Mouse (Mus musculus) neural tube, embryonic 15.5 days (tissue): ENCODE measurements around the gene Snx10. TPM values are rescaled to one million over a fixed set of nuclear protein-coding genes. Genes with fewer than 3 reads are reported as not detected.

ENCODE experiments used
- ATAC-seq: fragments of 200-750 bp; cut with Nextera tagmentation; 2 replicates; pipeline ENCODE4 v1.8.0; 2017; ENCODE audit warnings: mild to moderate bottlenecking, moderate TSS enrichment, moderate library complexity; ENCODE audit not compliant: low FRiP score
- H3K27ac ChIP-seq: fragments of 300-500 bp; sonication (generic); replicated peaks from 2 replicates; pipeline ENCODE4 v1.5.1; 2015; ENCODE audit warnings: mild to moderate bottlenecking, inconsistent platforms
- H3K27me3 ChIP-seq: fragments of 300-500 bp; sonication (generic); replicated peaks from 2 replicates; pipeline ENCODE4 v1.6.1; 2015; ENCODE audit warnings: inconsistent platforms
- H3K36me3 ChIP-seq: fragments of 300-500 bp; sonication (generic); 2 replicates; pipeline ENCODE4 v1.6.1; 2015; ENCODE audit warnings: inconsistent platforms
- H3K4me1 ChIP-seq: fragments of 300-500 bp; sonication (generic); 2 replicates; pipeline ENCODE4 v1.6.1; 2015; ENCODE audit warnings: inconsistent platforms
- H3K4me2 ChIP-seq: fragments of 300-500 bp; sonication (generic); 2 replicates; pipeline ENCODE4 v1.6.1; 2015; ENCODE audit warnings: inconsistent platforms, mild to moderate bottlenecking, moderate library complexity
- H3K4me3 ChIP-seq: fragments of 300-500 bp; sonication (generic); replicated peaks from 2 replicates; pipeline ENCODE4 v1.5.1; 2015; ENCODE audit warnings: mild to moderate bottlenecking, inconsistent platforms
- H3K9ac ChIP-seq: fragments of 300-500 bp; sonication (generic); replicated peaks from 2 replicates; pipeline ENCODE4 v1.6.1; 2015; ENCODE audit warnings: mild to moderate bottlenecking, inconsistent platforms
- H3K9me3 ChIP-seq: fragments of 300-500 bp; sonication (generic); replicated peaks from 2 replicates; pipeline ENCODE4 v1.6.1; 2016; ENCODE audit warnings: inconsistent platforms
- WGBS: fragments of 180-500 bp; shearing (Covaris S2); methylation state at CpG from one replicate; pipeline ENCODE4 v1.1.7; 2015; ENCODE audit warnings: mixed read lengths; 5-methylcytosine and 5-hydroxymethylcytosine counted together
- microRNA-seq: library from miRNA; unstranded; fragments of <30 nt; microRNA quantifications from one replicate; pipeline ENCODE4, GENCODE M21; 2017
- polyA plus RNA-seq: library from polyadenylated mRNA; unstranded; fragments of >200 nt; fragmentation: Nextera tagmentation; extraction: Ambion mirVana; gene quantifications from 2 replicates; pipeline ENCODE4 v1.2.1, GENCODE M21; 2015

Snx10 gene
- polyA plus RNA-seq, 1 experiment from 2014 or later: 63.4 TPM

DNA sequence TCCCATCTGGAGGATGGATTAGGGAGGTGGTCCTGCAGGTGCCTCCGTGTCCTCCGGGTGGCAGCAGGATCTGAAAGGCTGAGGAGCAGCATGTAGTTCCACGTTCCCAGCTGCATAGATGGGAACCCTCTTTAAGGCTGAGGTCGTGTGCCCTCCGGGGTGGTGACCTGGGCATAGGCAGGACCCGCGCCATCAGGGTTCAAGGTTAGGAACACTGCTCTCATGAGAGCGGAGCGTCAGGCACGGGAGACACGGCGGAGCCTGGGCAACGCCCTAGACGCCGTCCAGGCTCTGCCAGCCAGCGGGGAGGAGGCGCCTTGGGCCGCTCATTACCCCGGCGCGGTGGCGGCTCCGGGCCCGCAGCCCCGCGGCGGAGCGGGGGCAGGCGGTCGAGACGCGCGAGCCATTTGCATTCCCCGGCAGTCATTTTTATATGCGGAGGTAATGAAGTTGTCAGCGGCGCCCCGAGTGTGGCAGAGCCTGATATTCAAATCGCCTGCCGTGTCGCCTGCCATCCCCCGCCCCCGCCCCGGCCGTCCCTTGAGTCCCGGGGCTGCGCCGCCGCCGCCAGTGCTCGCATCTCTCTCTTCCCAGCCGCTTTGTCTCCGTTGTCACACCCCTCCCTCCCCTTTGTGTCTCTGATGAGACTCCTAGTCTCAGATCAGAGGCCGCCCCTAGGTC, 88.8 kb downstream of the Snx10 start:
- no peaks in the 10 kb centered on the region for H3K9me3 ChIP-seq
- H3K36me3 ChIP-seq: no peaks in the 10 kb centered on the region

DNA sequence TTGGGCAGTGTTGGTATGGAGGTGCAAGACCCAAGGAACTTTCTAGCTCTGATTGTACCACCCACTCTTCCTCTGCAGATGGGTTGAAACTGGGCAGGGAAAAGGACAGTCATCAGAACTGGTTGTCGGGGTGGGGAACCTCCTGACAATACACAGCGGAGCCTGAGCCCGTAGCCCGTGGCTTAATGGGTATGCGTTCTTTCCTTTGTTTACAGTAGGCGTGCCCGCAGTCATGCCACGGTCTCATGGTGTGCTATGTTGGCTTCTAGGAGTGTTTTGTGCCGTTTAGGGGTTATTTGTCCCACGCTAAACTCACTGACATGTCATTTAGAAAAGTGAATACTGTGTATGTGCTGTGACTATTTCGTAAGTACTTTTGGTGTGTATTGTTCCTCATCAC, 90.0 kb downstream of the Snx10 start:
- H3K4me2 ChIP-seq: no peak overlapping the region
- no peak overlapping the region for H3K9ac ChIP-seq
- peaks cover 20% of the 10 kb centered on the region for H3K4me1 ChIP-seq
- no peak overlapping the region for H3K4me3 ChIP-seq
- WGBS: 37% methylated on average over 11 of the region's 11 CpGs
- ATAC-seq: no peak
- H3K27ac ChIP-seq: no peak overlapping the region
- no peaks in the 10 kb centered on the region for H3K36me3 ChIP-seq
- no peaks in the 10 kb centered on the region for H3K27me3 ChIP-seq
- no peaks in the 10 kb centered on the region for H3K9me3 ChIP-seq

More for the DNA sequence above, 88.8 kb downstream of the Snx10 start:
- WGBS: under 1% methylated on average over 54 of the region's 54 CpGs
- no peaks in the 10 kb centered on the region for H3K27me3 ChIP-seq
- H3K4me1 ChIP-seq: peaks cover 20% of the 10 kb centered on the region
- ATAC-seq: peak; percentile 89
- peak overlapping the region; percentile 50 for H3K4me3 ChIP-seq
- H3K9ac ChIP-seq: peak overlapping the region; percentile 53
- H3K4me2 ChIP-seq: peak overlapping the region; percentile 83
- peak overlapping the region; percentile 80 for H3K27ac ChIP-seq

DNA sequence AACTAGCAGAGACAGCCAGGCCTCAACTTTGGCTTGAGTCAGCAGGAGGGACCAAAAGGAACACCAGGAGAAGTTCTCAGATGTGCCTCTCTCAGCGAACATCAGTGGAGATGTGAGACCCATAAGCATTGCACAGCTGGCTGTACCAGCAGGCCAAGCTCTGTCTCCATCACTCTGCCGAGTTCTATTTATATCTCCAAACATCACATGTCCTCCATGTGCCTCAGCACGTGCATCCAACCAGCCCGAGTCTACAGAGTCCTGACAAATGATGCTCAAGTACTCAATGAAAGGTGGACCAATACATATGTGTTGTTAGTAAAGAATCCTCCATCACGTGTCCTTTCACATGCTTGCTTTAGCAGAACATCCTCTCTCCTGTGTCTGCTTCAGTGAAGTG, 103.1 kb downstream of the Snx10 start:
- 88% methylated on average over 5 of the region's 5 CpGs for WGBS

DNA sequence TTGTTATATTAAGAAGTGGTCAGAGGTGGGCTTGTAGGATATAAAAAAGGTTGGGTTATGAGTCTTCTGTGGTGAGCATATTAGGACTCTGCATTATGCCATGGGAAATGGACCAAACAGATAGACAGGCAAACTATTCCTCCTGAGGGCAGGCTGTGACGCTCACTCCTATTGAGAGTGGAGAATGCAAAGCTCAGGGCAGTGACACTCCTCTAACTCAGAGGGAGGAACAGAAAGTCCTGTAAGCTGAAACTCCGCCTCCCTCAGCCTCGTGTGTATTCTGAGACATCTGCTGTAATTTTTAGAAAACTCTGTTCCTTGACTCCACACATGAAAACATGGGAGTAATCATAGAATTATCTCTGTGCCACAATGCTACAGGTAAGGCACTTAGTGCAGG, 106.0 kb downstream of the Snx10 start:
- H3K36me3 ChIP-seq: no peaks in the 10 kb centered on the region
- 64% methylated on average over 3 of the region's 3 CpGs for WGBS
- no peaks in the 10 kb centered on the region for H3K27me3 ChIP-seq
- H3K9ac ChIP-seq: no peak overlapping the region
- H3K9me3 ChIP-seq: no peaks in the 10 kb centered on the region
- no peak overlapping the region for H3K4me3 ChIP-seq
- no peak overlapping the region for H3K27ac ChIP-seq
- ATAC-seq: no peak
- H3K4me2 ChIP-seq: no peak overlapping the region
- H3K4me1 ChIP-seq: no peaks in the 10 kb centered on the region

More for the DNA sequence above, 103.1 kb downstream of the Snx10 start:
- Histone ChIP-seq H3K27me3 (no peaks in the 10 kb centered on the region), H3K9ac (no peak overlapping the region), H3K4me3 (no peak overlapping the region), H3K27ac (no peak overlapping the region), H3K9me3 (no peaks in the 10 kb centered on the region), H3K4me1 (no peaks in the 10 kb centered on the region), H3K36me3 (no peaks in the 10 kb centered on the region), H3K4me2 (no peak overlapping the region)
- no peak for ATAC-seq

DNA sequence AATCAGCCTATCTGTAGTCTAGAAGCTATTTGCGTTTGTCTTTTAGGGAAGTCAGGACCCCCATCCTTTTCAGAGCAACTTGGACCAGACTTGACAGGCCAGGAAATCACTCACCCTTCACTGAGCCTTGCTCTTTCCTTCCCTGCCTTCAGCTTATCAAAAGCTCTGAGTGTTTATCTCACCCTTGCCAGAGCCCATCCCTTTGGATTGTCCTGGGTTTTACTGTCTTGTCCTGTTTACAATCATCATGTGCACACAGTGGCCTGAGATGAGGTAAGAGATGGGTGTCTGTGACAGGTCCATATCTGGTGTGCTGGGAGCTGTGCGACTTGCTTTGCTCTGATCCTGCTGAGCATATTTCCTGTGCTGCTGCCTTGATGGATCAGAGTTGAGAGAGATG, 106.5 kb downstream of the Snx10 start:
- Histone ChIP-seq H3K36me3 (no peaks in the 10 kb centered on the region), H3K9ac (no peak overlapping the region), H3K9me3 (no peaks in the 10 kb centered on the region), H3K4me2 (no peak overlapping the region), H3K4me1 (peaks cover 4% of the 10 kb centered on the region; the same call in 1 of the 2 replicates), H3K27me3 (no peaks in the 10 kb centered on the region), H3K4me3 (no peak overlapping the region), H3K27ac (no peak overlapping the region)
- ATAC-seq: no peak
- 82% methylated on average over 2 of the region's 2 CpGs for WGBS

DNA sequence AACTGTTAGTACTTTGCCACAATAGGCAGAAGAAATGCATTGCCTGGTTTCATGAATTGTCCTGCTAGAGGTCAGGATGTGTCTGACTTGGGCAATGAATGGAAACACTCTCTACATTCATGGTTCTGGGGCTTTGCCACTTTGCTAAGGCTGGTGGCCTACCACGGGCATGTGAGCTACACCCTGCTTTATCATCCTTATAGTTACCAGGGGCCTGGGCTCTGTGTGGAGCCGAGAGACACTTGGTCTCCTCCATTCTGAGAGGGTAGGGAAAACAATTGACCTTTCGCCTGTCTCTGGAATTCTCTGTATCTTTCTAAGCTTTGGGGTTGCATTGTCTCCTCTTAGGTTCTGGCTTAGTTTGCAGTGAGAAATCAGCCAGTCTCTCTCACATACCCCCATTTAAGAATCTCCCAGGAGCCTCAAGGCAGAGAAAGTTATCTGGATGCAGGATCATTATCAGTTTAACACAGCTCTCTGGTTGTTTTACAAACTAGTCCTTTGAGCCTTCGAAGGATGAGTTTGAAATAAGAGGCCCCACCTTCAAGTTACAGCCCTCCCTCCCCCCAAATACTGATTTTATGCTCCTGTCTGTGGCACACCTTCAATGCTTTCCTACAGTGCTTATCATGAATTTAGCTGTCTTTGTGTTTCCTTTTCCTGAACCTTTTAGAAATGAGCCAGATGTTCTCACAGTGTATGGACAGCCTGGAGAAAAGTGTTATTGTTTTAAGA, 109.4 kb downstream of the Snx10 start:
- no peaks in the 10 kb centered on the region for H3K36me3 ChIP-seq
- no peak overlapping the region for H3K9ac ChIP-seq
- H3K4me2 ChIP-seq: no peak overlapping the region
- H3K9me3 ChIP-seq: no peaks in the 10 kb centered on the region
- no peak overlapping the region for H3K27ac ChIP-seq
- H3K27me3 ChIP-seq: no peaks in the 10 kb centered on the region
- peaks cover 11% of the 10 kb centered on the region; the same call in 1 of the 2 replicates for H3K4me1 ChIP-seq
- 72% methylated on average over 4 of the region's 4 CpGs for WGBS
- ATAC-seq: no peak
- no peak overlapping the region for H3K4me3 ChIP-seq

DNA sequence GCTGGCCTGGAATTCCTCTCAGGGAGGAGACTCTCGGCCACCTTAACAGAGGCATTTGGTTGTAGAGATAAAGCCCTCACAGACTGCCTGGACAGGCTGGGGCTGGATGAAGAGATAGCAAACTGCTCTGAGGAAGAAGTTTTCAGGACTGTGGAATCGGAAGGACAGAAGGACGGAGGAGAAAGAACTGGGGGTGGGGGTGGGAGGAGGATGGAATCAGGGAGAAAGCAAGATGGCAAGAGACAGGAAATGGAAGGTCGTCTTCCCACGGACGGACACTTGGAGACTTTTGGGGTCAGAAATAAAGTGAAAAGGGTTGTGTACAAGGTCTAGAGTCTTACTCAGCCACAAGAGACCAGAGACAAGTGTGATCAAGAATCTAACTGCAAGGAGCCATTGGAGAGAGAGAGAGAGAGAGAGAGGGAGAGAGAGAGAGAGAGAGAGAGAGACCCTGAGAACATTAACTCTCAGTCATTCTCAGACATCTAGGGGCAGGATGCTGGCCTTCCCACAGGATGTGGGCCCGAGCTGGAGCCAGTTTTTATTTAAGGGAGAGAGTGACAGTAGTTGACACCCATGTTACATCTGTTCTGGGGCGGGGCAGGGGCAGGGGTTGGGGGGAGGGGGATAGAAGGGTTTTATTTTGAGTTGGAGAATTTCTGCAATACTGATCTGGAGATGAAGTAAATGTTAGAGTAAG, 110.1 kb downstream of the Snx10 start:
- Histone ChIP-seq H3K4me1 (peaks cover 11% of the 10 kb centered on the region; the same call in 1 of the 2 replicates), H3K9me3 (no peaks in the 10 kb centered on the region), H3K27ac (no peak overlapping the region), H3K4me2 (no peak overlapping the region), H3K36me3 (no peaks in the 10 kb centered on the region), H3K27me3 (no peaks in the 10 kb centered on the region), H3K9ac (no peak overlapping the region), H3K4me3 (no peak overlapping the region)
- ATAC-seq: no peak
- 70% methylated on average over 8 of the region's 8 CpGs for whole genome bisulfite sequencing

DNA sequence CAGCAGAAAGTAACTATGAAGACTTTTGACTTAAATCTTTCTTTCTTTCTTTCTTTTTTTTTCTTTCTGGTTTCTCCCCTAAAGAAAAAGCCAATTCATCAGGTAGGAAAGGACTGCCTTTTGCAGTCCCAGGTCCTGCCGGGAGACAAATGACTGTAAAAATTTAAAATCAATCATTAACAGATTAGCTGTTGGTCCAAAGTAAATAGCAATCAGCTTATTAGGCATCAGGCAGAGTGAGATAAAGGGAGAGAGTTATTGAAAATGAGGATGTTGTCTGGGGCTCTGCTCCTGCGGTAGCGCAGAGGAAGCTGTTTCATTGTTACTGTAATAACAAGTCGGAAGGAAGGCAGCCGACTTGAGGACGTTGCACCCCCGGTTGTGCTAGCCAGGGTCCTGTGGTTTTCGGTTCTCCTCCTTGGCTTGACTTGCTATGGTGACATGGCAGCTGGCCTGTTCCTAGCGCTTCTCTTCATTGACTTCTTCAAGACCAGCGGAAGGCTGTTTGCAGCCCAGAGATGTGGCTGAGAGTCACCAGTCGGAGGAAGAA, 112.4 kb downstream of the Snx10 start:
- no peaks in the 10 kb centered on the region for H3K36me3 ChIP-seq
- H3K9me3 ChIP-seq: no peaks in the 10 kb centered on the region
- WGBS: 71% methylated on average over 11 of the region's 11 CpGs
- H3K4me2 ChIP-seq: no peak overlapping the region
- no peak overlapping the region for H3K9ac ChIP-seq
- ATAC-seq: no peak
- no peaks in the 10 kb centered on the region for H3K27me3 ChIP-seq
- no peak overlapping the region for H3K27ac ChIP-seq
- H3K4me3 ChIP-seq: no peak overlapping the region
- H3K4me1 ChIP-seq: peaks cover 11% of the 10 kb centered on the region; the same call in 1 of the 2 replicates

Small RNA genes lying within 50 kb of the gene (microRNA-seq; reads per million reads assigned to microRNA genes)
- not detected for gene Gm22914

Other genes with a start within 250 kb of the Snx10 start
- 4.2 and 5.9 TPM in 2 replicates for gene Nfe2l3, start 91.2 kb upstream of the Snx10 start, polyA plus RNA-seq
- gene Hnrnpa2b1, start 54.0 kb upstream of the Snx10 start, polyA plus RNA-seq: 1,222 and 1,408 TPM in 2 replicates
- gene Cbx3, start 53.5 kb upstream of the Snx10 start, polyA plus RNA-seq: 310 and 354 TPM in 2 replicates